Mouse (Mus musculus): ENCODE data around the gene Dot1l. TPM values are rescaled to one million over a fixed set of nuclear protein-coding genes. Genes with fewer than 3 reads are reported as not detected.
"Not testable (repeated sequence)": the region's sequence is repeated elsewhere in the genome, so short reads cannot be mapped to it uniquely, and the experiment has no call there.

Dot1l gene
- polyA plus RNA-seq, 1 experiment = 43.0 TPM

DNA sequence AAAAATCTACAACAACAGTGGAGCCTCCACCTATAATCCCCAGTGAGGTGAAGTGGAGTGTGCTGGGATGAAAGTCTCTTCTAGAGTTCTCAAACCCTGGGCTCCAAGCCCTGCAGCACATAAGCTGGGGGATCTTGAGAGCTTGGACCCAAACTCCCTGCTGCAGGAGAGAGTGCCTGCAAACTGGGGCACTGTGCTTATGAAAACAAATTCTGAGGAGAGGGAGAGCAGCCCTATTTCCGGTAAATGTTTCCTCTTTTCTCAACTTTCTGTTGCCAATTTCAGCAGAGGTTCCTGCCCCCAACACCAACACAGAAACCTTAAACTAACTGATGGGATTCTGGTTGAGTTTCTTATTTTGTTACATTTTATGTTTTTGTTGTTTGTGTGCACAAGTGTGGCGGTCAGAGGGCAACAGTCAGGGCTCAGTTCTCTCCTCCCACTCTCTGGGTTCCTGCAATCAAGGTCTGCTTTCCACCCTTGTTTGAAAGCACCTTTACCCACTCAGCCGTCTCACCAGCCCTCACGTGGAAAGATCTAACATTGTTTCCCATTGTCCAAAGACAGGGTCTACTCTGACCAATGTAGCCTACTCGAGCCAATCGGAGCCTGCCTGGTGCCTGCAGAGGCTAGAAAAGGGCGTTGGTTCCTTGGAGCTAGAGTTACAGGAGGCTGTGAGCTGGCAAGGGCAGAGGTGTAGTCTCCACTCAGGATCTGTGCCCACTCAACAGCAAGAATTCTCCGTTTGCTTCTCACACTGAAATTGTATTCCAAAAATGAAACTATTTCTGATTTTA is 69.0 kb downstream of the Dot1l start:
- WGBS = 42% methylated on average over 8 of the region's 8 CpGs
- Histone ChIP-seq H3K4me1 (ENCODE audit: control insufficient read depth, insufficient read depth, low read length) (no peaks in the 10 kb centered on the region; the same call in 1 of the 2 replicates), H3K4me3 (replicated peaks; ENCODE audit: extremely low read depth, low read depth, low read length) (no peak overlapping the region)
- TF ChIP-seq POLR2A (IDR thresholded peaks at IDR 0.05; ENCODE audit: borderline replicate concordance, extremely low read depth, low read depth, low read length) = no peak
- no peak for TF ChIP-seq CTCF (IDR thresholded peaks at IDR 0.05; ENCODE audit: insufficient read depth, low read length)
- no peak for DNase-seq

- no peaks in the 10 kb centered on the region; the same call in 1 of the 2 replicates for H3K4me1 ChIP-seq (ENCODE audit: control insufficient read depth, insufficient read depth, low read length)
- H3K4me3 ChIP-seq (replicated peaks; ENCODE audit: extremely low read depth, low read depth, low read length) = no peak overlapping the region
- TF ChIP-seq POLR2A (IDR thresholded peaks at IDR 0.05; ENCODE audit: borderline replicate concordance, extremely low read depth, low read depth, low read length) (no peak), CTCF (IDR thresholded peaks at IDR 0.05; ENCODE audit: insufficient read depth, low read length) (no peak)
- 63% methylated on average over 2 of the region's 2 CpGs for WGBS
- no peak for DNase-seq
Observed at GRCm38 (mm10) chr10:80824827-80825226, 69.8 kb downstream of the Dot1l start.

DNA sequence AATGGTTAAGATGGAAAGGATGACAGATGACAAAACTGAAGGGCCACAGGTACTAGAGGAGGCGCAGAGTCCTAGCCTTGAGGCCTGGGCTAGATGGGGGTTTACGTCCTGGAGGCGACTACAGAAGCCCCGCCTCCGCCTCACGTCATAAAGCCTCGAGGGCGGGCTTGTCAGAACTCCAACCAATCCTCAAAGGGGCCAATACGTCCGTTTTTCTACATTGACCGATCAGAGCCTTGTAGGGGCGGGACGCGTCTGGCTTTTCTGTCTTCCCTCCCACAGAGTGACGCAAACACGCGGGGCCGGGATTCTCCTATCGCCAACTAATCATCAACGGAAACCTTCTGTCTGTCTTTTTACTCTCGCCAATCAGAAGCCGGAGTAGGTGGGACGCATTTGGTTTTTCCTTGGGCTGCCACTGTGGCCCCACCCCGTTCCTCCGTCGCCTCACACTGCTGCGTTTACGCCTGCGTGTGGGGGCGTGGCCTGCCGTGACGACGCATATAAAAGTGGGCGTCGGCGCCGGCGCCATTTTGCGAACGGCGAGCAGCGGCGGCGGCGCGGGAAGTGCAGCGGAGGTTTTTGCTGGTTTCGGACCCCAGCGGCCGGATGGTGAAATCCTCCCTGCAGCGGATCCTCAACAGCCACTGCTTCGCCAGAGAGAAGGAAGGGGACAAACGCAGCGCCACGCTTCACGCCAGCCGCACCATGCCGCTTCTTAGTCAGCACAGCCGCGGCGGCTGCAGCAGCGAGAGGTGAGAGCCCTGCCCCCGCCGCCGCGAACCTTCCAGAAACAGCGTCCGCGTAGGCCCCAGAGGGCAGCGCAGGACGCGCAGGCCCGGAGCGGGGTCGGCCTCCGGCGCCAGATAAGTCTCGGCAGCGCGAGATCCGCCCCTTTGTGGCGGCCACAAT is 71.4 kb downstream of the Dot1l start, which contains the start of gene Oaz1:
Gene Oaz1, plus strand, starts transcription at position 506 of the 912 bp plus-strand sequence.
- H3K4me3 ChIP-seq (replicated peaks; ENCODE audit: extremely low read depth, low read depth, low read length) = peak within 1 kb of the TSS; percentile 92
- WGBS = under 1% methylated on average over 81 of the region's 82 CpGs
- DNase-seq = peak; percentile 98
- TF ChIP-seq POLR2A (IDR thresholded peaks at IDR 0.05; ENCODE audit: borderline replicate concordance, extremely low read depth, low read depth, low read length) (peak; percentile 98), CTCF (IDR thresholded peaks at IDR 0.05; ENCODE audit: insufficient read depth, low read length) (no peak)
- H3K4me1 ChIP-seq (ENCODE audit: control insufficient read depth, insufficient read depth, low read length) = no peaks in the 10 kb centered on the region; the same call in 1 of the 2 replicates

DNA sequence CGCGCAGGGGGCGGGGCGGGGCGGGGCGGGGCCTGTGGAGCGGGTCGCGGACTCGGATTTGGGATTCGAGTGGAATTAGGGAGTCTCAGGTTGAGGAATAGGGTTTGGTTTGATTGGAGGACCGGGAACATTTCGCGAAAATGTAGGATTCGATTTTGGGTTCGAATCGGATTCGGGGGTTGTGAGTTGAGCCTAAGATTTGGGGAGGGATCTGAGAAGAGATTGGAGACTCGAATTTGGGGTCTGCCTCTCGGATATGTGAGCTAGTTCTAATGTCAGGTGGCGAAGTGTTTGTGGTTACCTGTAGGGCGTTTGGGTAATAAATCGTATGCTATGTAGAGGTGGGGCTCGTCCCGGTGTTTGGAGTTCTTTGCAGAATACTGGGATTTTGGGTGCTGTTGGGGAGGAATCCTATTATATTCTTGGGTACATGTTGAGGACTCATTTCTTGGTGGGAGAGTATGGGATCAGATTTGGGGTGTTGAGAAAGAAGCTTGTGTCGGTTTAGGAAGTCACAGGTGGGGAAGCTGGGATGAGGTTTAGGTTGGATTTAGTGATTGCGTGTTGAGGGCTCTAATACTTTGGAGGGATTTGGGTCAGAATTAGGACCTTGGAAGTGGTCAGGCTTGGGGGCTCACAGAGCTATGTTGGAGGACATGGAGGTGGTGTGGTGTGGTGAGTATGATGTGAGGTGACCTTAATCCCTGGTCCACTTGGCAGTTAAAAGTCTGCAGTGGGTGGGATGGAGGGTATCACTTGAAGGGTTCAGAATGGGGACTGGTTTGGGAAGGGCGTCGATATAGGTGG is 72.3 kb downstream of the Dot1l start:
- WGBS = 4% methylated on average over 29 of the region's 29 CpGs
- Histone ChIP-seq H3K4me3 (replicated peaks; ENCODE audit: extremely low read depth, low read depth, low read length) (peak overlapping the region; percentile 92), H3K4me1 (ENCODE audit: control insufficient read depth, insufficient read depth, low read length) (no peaks in the 10 kb centered on the region; the same call in 1 of the 2 replicates)
- DNase-seq = no peak
- no peak for TF ChIP-seq POLR2A (IDR thresholded peaks at IDR 0.05; ENCODE audit: borderline replicate concordance, extremely low read depth, low read depth, low read length)
- no peak for TF ChIP-seq CTCF (IDR thresholded peaks at IDR 0.05; ENCODE audit: insufficient read depth, low read length)

- no peak for TF ChIP-seq CTCF (IDR thresholded peaks at IDR 0.05; ENCODE audit: insufficient read depth, low read length)
- TF ChIP-seq POLR2A (IDR thresholded peaks at IDR 0.05; ENCODE audit: borderline replicate concordance, extremely low read depth, low read depth, low read length) = no peak
- H3K4me1 ChIP-seq (ENCODE audit: control insufficient read depth, insufficient read depth, low read length) = no peaks in the 10 kb centered on the region; the same call in 1 of the 2 replicates
- 51% methylated on average over 10 of the region's 10 CpGs for WGBS
- no peak for DNase-seq
- H3K4me3 ChIP-seq (replicated peaks; ENCODE audit: extremely low read depth, low read depth, low read length) = peak overlapping the region; percentile 52
Observed at GRCm38 (mm10) chr10:80827870-80828420, 72.9 kb downstream of the Dot1l start.

DNA sequence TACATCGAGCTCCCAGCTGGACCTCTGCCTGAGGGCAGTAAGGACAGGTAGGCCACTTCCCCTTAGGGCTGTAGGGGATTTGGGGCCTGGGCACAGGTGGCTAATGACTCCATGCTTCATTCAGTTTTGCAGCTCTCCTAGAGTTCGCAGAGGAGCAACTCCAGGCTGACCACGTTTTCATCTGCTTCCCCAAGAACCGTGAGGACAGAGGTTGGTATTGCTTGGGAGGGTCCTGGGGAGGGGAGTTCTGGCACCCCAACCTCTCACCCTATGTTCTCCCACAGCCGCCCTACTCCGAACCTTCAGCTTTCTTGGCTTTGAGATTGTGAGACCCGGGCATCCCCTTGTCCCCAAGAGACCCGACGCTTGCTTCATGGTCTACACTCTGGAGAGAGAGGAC is 73.6 kb downstream of the Dot1l start:
- DNase-seq; H3K4me3 ChIP-seq (replicated peaks; ENCODE audit: extremely low read depth, low read depth, low read length): not testable (repeated sequence)

DNA sequence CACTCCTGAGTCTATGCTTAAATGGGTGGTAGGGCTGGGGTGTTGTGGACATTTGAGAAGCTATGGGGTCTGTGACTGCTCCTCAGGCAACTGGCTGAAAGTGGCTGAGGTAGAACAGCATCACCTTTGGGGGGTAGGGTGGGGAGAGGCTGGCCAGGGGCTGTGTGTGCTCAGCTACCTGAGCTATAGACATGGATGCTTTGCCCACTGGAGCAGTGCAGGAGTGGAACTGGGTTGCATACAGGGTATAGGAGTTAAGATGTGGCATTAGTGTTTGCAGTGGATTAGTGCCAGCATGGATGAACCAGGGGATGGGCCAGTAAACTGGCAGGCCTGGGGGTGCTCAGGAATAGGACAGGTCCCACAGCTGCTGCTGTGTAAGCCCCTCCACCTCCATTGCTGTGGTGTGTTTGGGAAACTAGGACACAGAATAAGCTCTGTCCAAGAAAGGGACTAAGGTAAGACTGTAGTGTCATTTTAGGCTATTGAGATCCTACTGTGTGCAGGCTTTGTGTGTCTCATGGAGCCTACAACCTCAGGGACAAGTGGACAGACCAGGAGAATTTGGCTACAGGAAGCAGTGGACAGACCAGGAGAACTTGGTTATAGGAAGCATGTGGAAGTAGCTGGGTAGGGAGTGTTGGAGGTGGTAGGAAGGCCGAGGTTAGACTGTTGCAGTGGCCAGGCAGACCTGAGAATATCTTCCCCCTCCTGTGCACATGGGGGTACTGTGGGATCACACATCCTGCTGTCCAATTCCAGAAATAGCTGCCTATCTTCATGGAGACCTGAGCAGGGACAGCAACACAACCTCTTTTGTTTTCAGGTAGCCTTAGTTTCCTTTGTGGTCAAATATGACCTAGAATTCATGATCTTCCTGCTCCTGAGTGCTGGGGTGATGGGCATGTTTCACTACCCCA is 74.6 kb downstream of the Dot1l start:
- H3K4me3 ChIP-seq (replicated peaks; ENCODE audit: extremely low read depth, low read depth, low read length) = no peak overlapping the region
- no peak for DNase-seq
- no peaks in the 10 kb centered on the region; the same call in 1 of the 2 replicates for H3K4me1 ChIP-seq (ENCODE audit: control insufficient read depth, insufficient read depth, low read length)
- WGBS = 35% methylated on average over 1 of the region's 1 CpGs
- TF ChIP-seq CTCF (IDR thresholded peaks at IDR 0.05; ENCODE audit: insufficient read depth, low read length) = no peak

More for the DNA sequence above, 73.6 kb downstream of the Dot1l start:
- H3K4me1 ChIP-seq (ENCODE audit: control insufficient read depth, insufficient read depth, low read length) = not testable (repeated sequence)
- WGBS = 66% methylated on average over 7 of the region's 9 CpGs

GRCm38 (mm10) chr10:80831136-80831535 is 76.1 kb downstream of the Dot1l start:
- no peak overlapping the region for H3K4me3 ChIP-seq (replicated peaks; ENCODE audit: extremely low read depth, low read depth, low read length)
- H3K4me1 ChIP-seq (ENCODE audit: control insufficient read depth, insufficient read depth, low read length) = no peaks in the 10 kb centered on the region; the same call in 1 of the 2 replicates
- 9% methylated on average over 9 of the region's 9 CpGs for WGBS
- no peak for TF ChIP-seq CTCF (IDR thresholded peaks at IDR 0.05; ENCODE audit: insufficient read depth, low read length)
- no peak for TF ChIP-seq POLR2A (IDR thresholded peaks at IDR 0.05; ENCODE audit: borderline replicate concordance, extremely low read depth, low read depth, low read length)
- peak; percentile 59 for DNase-seq

All from lung, adult 2 months (tissue).